Mouse (Mus musculus): ENCODE data around the gene Ssh2.

- TF ChIP-seq GATA1 (IDR thresholded peaks at IDR 0.05; ENCODE audit: low read length): no peak
- no peak for TF ChIP-seq TAL1 (IDR thresholded peaks at IDR 0.05; ENCODE audit: low read length)
These were observed 226.4 kb downstream of the Ssh2 start for GRCm38 (mm10) chr11:77442186-77443170.
